Mouse (Mus musculus) stomach, embryonic 16.5 days (tissue): ENCODE data around the gene Rubcn. TPM values are rescaled to one million over a fixed set of nuclear protein-coding genes. Genes with fewer than 3 reads are reported as not detected.

Experiments
- ATAC-seq: fragments of 200-750 bp; cut with Nextera tagmentation; 2 replicates; pipeline ENCODE4 v1.8.0; 2017; ENCODE audit warnings: moderate number of reproducible peaks, moderate TSS enrichment; ENCODE audit not compliant: insufficient read depth, low FRiP score
- H3K27ac ChIP-seq: fragments of 300-500 bp; sonication (generic); 2 replicates; pipeline ENCODE4 v1.5.1; 2014; ENCODE audit warnings: low read length
- H3K27me3 ChIP-seq: fragments of 300-500 bp; sonication (generic); 2 replicates; pipeline ENCODE4 v1.6.1; 2014; ENCODE audit warnings: low read length, control low read depth, mixed read lengths; ENCODE audit not compliant: control insufficient read depth, insufficient read depth
- H3K36me3 ChIP-seq: fragments of 300-500 bp; sonication (generic); 2 replicates; pipeline ENCODE4 v1.6.1; 2014; ENCODE audit warnings: low read length; ENCODE audit not compliant: control insufficient read depth, insufficient read depth
- H3K4me1 ChIP-seq: fragments of 300-500 bp; sonication (generic); 2 replicates; pipeline ENCODE4 v1.6.1; 2014; ENCODE audit warnings: low read length, control low read depth, mixed read lengths; ENCODE audit not compliant: control insufficient read depth, insufficient read depth
- H3K4me2 ChIP-seq: fragments of 300-500 bp; sonication (generic); 2 replicates; pipeline ENCODE4 v1.6.1; 2014; ENCODE audit warnings: low read depth, low read length, mixed read lengths
- H3K4me3 ChIP-seq: fragments of 300-500 bp; sonication (generic); replicated peaks from 2 replicates; pipeline ENCODE4 v1.5.1; 2014; ENCODE audit warnings: mild to moderate bottlenecking, low read length
- H3K9ac ChIP-seq: fragments of 300-500 bp; sonication (generic); 2 replicates; pipeline ENCODE4 v1.6.1; 2014; ENCODE audit warnings: low read length
- H3K9me3 ChIP-seq: fragments of 300-500 bp; sonication (generic); replicated peaks from 2 replicates; pipeline ENCODE4 v1.6.1; 2016; ENCODE audit warnings: low read length, control low read depth; ENCODE audit not compliant: control insufficient read depth
- WGBS: fragments of 180-500 bp; shearing (Covaris S2); extraction: QIAGEN DNeasy Blood & Tissue Kit; methylation state at CpG from one replicate; pipeline ENCODE4 v1.1.7; 2014; 5-methylcytosine and 5-hydroxymethylcytosine counted together
- polyA plus RNA-seq: library from polyadenylated mRNA; unstranded; fragments of >200 nt; fragmentation: Nextera tagmentation; extraction: Ambion mirVana; gene quantifications from 2 replicates; pipeline ENCODE4 v1.2.1, GENCODE M21; 2015

Rubcn gene
- polyA plus RNA-seq, 1 experiment from 2014 or later: 24.7 TPM

GRCm38 (mm10) chr16:32797426-32797689 lies 80.2 kb downstream of the Rubcn start, which contains the start of gene Muc20:
TSS of gene Muc20 (minus strand) at chr16:32797435.
- no peak within 1 kb of the TSS for H3K9ac ChIP-seq
- no peak within 1 kb of the TSS for H3K4me3 ChIP-seq
- no peaks in the 10 kb centered on the region for H3K9me3 ChIP-seq
- H3K27me3 ChIP-seq: no peaks in the 10 kb centered on the region
- no peak within 1 kb of the TSS for H3K4me2 ChIP-seq
- WGBS: 55% methylated on average over 3 of the region's 3 CpGs
- H3K4me1 ChIP-seq: no peaks in the 10 kb centered on the region
- no peak for ATAC-seq
- H3K36me3 ChIP-seq: no peaks in the 10 kb centered on the region
- H3K27ac ChIP-seq: no peak within 1 kb of the TSS

GRCm38 (mm10) chr16:32796676-32797425 lies 80.7 kb downstream of the Rubcn start:
- H3K4me1 ChIP-seq: no peaks in the 10 kb centered on the region
- H3K36me3 ChIP-seq: no peaks in the 10 kb centered on the region
- H3K9me3 ChIP-seq: no peaks in the 10 kb centered on the region
- no peak overlapping the region for H3K9ac ChIP-seq
- no peaks in the 10 kb centered on the region for H3K27me3 ChIP-seq
- H3K27ac ChIP-seq: no peak overlapping the region
- 61% methylated on average over 14 of the region's 14 CpGs for WGBS
- no peak overlapping the region for H3K4me3 ChIP-seq
- no peak for ATAC-seq
- H3K4me2 ChIP-seq: no peak overlapping the region

DNA sequence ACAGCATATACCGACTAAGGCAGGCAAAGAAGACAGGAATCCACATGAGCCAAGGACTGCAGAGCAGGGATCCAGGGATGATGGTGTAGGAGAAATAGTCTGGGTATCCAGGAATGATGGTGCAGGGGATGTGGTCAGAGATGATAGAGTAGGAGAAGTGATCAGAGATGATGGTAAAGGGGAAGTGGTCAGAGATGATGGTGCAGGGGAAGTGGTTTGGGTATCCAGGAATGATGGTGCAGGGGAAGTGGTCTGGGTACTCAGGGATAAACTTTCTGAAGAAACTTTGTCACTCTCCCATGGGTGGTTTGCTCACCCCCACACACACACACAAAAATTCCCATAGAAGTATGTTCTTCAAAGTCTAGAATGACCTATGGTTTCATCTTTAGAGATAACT lies 82.4 kb downstream of the Rubcn start:
- Histone ChIP-seq H3K4me1 (no peaks in the 10 kb centered on the region), H3K9ac (no peak overlapping the region), H3K4me3 (no peak overlapping the region), H3K4me2 (no peak overlapping the region), H3K27ac (no peak overlapping the region), H3K36me3 (no peaks in the 10 kb centered on the region), H3K9me3 (no peaks in the 10 kb centered on the region), H3K27me3 (no peaks in the 10 kb centered on the region)
- ATAC-seq: no peak
- WGBS: 79% methylated on average over 1 of the region's 1 CpGs

DNA sequence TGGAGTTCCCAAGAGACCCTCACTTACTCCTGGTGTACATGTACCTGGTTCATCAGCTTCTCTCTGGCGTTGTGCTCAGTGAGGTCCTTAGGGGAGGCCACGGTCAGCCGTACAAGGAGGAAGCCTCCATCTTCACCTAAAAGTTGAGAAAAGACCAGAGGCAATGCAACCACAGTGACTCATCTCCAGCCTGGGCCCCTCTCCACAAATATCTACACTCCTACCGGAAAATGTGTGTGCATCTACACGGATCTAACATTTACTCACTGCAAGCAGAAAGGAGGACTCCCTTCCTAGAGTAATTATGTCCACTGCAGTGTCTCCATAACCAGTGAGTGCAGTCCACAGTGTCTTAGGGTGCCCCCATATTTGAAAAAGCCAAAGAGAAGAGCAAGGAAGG lies 87.5 kb downstream of the Rubcn start:
- no peak for ATAC-seq
- H3K4me1 ChIP-seq: no peaks in the 10 kb centered on the region

DNA sequence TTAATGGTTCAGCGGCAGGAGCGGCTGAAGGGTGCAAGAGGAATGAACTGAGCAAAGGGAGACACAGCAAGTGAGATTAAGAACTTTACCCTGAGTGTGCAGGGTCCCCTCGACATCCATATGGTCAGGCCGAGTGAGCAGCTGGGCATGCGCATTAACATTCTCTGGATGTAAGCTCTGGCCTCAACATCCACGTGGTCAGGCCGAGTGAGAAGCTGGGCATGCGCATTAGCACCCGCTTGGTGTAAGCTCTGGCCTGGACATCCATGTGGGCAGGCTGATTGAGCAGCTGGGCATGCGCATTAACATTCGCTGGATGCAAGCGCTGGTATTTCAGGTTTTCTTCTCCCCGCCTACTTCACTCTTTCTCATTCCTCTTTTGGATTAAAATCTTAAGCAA lies 92.7 kb downstream of the Rubcn start:
- Histone ChIP-seq H3K4me1 (no peaks in the 10 kb centered on the region), H3K27ac (no peak overlapping the region), H3K27me3 (no peaks in the 10 kb centered on the region), H3K4me3 (no peak overlapping the region), H3K9ac (no peak overlapping the region), H3K9me3 (no peaks in the 10 kb centered on the region), H3K36me3 (no peaks in the 10 kb centered on the region), H3K4me2 (no peak overlapping the region)
- ATAC-seq: no peak
- 69% methylated on average over 13 of the region's 13 CpGs for WGBS

More for the DNA sequence above, 87.5 kb downstream of the Rubcn start:
- H3K27me3 ChIP-seq: no peaks in the 10 kb centered on the region
- no peak overlapping the region for H3K27ac ChIP-seq
- no peak overlapping the region for H3K4me2 ChIP-seq
- no peak overlapping the region for H3K9ac ChIP-seq
- no peaks in the 10 kb centered on the region for H3K36me3 ChIP-seq
- H3K4me3 ChIP-seq: no peak overlapping the region
- no peaks in the 10 kb centered on the region for H3K9me3 ChIP-seq
- WGBS: 89% methylated on average over 5 of the region's 5 CpGs

DNA sequence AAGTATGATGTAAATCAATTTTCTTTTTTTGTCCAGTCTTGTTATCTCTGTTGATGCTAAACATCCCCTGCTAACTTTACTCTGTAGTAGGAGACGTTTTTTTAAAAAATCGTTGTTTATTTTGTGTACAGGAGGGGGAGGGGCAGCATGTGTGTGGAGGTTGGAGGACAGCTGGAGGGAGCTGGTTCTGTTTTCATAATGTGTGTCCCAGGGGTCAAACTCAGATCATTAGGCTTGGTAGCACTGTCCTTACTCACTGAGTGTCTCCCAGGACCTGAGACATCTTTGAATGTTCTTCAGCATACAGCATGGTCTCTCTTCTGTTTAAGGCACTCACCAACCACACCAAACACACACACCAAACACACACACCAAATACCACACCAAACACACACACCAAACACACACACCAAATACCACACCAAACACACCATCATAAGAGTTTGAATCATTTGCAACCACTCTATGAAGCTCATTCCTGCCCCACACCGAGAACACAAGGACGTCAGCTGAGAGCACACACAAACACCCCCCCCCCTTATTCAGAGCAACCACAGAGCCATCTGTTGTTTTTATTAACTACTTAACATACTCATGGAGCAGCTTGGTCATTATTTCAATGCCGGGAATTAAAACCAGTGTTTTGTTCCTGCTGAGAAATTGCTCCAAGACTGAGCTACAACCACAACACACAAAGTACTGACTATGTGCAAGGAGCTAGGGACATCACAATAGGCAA lies 94.1 kb downstream of the Rubcn start:
- Histone ChIP-seq H3K36me3 (no peaks in the 10 kb centered on the region), H3K27ac (no peak overlapping the region), H3K4me2 (no peak overlapping the region), H3K27me3 (no peaks in the 10 kb centered on the region), H3K4me1 (no peaks in the 10 kb centered on the region), H3K4me3 (no peak overlapping the region), H3K9ac (no peak overlapping the region), H3K9me3 (no peaks in the 10 kb centered on the region)
- 45% methylated on average over 5 of the region's 5 CpGs for WGBS
- no peak for ATAC-seq

DNA sequence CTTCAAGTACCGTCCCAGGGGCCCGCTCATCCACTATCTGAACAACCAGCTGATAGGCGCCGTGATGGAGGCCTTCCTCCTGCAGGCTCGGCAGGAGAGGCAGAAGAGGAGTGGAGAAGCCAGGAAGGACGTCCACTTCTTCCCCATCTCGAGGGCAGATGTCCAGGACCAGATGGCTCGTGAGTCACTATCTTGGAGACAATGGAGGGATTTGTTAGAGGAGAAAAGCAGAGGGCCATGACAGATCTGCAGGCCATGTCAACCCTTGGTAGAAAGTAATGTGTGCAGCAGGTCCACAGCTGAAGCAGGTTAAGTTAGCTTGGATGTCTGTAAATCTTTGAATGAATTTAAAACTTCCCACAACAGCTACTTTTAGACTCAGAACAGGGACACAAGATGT lies 98.6 kb downstream of the Rubcn start:
- Histone ChIP-seq H3K4me2 (no peak overlapping the region), H3K36me3 (no peaks in the 10 kb centered on the region), H3K4me3 (no peak overlapping the region), H3K27ac (no peak overlapping the region), H3K27me3 (no peaks in the 10 kb centered on the region), H3K4me1 (no peaks in the 10 kb centered on the region), H3K9me3 (no peaks in the 10 kb centered on the region), H3K9ac (no peak overlapping the region)
- WGBS: 56% methylated on average over 8 of the region's 8 CpGs
- ATAC-seq: no peak

GRCm38 (mm10) chr16:32776676-32777075 lies 100.9 kb downstream of the Rubcn start:
- no peaks in the 10 kb centered on the region for H3K36me3 ChIP-seq
- H3K27ac ChIP-seq: no peak overlapping the region
- H3K4me2 ChIP-seq: no peak overlapping the region
- H3K27me3 ChIP-seq: no peaks in the 10 kb centered on the region
- no peak for ATAC-seq
- WGBS: 83% methylated on average over 10 of the region's 10 CpGs
- no peaks in the 10 kb centered on the region for H3K9me3 ChIP-seq
- H3K9ac ChIP-seq: no peak overlapping the region
- no peaks in the 10 kb centered on the region for H3K4me1 ChIP-seq
- H3K4me3 ChIP-seq: no peak overlapping the region
